Mouse (Mus musculus) lung, adult 2 months (tissue): ENCODE data around the gene Cntn5.

Experiments
- CTCF ChIP-seq: fragments of 200-500 bp; IDR thresholded peaks from 2 replicates; pipeline ENCODE4 v1.5.1; 2011; ENCODE audit warnings: mild to moderate bottlenecking, low read length, control low read depth; ENCODE audit not compliant: insufficient read depth
- POLR2A ChIP-seq: fragments of 200-500 bp; IDR thresholded peaks from 2 replicates; pipeline ENCODE4 v1.6.1; 2011; ENCODE audit warnings: low read depth, mild to moderate bottlenecking, control low read depth, low read length, borderline replicate concordance; ENCODE audit errors: extremely low read depth

- no peak for TF ChIP-seq POLR2A
- TF ChIP-seq CTCF, result no peak
Measured at GRCm38 (mm10) chr9:10268836-10269235, 635.7 kb downstream of the Cntn5 start.
